Mouse (Mus musculus) forelimb bud, embryonic 11.5 days (tissue): ENCODE measurements at regions not wholly inside any gene's neighbourhood (a gene's known extent, or its start where the extent isn't known, plus 50 kb on each side); places are given as distances from the start of the nearest gene placed in this dataset.

Source experiments
- DNase-seq: peaks from one replicate; pipeline ENCODE4 v3.0.0-alpha.2; 2012; ENCODE audit warnings: low read depth, low spot score

DNA sequence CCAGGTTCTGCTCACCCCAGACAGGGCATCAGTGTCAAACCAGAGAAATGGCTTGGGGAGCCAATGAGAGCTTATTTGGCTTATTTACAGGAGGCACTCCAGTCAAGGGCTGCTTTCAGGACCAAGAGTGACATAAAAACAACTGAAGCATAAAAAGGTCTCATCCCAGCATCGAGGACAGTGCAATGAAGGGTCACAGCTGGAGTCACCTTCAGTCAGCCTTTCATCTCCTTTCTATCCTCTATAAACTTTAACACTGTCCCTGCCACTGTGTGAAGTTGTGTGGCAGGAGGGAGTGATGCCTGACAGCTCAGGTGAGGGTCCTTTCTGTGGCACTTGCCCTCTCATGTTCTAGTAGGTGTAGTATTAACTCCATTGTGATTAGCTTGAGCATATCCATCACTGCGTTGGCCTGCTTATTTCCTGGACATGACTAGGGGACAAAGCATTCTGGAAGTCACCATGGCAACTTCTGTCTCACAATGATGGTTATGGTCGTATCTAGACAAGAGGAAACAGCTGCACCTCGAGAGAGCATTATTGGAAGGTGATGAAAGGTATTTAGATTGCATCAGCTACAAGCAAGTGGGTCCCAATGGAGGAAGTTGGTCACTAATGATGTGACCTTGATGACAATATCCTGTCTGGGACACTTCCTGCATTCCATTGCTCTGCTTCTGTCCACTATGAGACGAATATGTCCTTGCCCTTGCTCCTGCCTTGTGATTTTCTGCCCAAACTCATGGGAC, 87.8 kb upstream of the Enpp6 start:
- DNase-seq, result peak; percentile 31

DNA sequence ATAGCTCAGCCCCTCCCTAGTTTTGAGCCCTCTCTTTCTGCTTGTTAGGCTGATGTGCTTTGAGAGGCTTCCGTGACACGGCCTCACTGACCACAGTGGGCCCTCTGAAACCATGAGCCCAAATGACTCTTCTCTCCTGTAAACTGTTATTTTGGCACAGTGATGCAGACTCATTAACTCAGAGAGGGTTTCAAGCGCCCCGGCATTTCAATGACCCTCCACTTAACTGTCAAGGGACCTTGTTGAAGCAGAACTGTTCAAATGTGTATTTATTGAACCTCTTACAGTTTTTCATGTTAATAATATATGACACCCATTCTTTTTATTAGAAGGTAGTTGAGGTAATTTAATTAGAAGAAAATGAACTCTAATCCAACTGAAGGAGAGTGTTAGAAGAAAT, 85.9 kb upstream of the Enpp6 start:
- DNase-seq, result no peak

DNA sequence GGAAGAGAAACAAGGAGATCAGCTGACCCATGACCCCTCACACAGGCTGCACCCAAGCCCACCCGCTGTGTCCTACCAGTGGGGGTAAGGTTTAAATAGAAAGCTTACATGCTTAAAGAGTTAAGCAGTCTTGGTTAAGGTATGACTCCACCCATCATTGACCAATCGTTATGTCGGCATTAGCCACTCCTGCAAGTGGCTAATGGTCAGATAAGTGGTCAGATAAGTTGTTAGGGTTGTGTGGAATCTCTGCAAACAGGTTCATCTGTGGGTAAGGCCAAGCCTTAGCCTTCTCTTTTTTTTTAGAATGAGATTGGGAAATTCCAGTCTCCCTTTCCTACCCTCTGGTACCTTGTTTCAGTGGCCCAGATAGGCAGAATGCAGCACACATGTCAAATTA, 82.0 kb upstream of the Enpp6 start:
- no peak for DNase-seq

DNA sequence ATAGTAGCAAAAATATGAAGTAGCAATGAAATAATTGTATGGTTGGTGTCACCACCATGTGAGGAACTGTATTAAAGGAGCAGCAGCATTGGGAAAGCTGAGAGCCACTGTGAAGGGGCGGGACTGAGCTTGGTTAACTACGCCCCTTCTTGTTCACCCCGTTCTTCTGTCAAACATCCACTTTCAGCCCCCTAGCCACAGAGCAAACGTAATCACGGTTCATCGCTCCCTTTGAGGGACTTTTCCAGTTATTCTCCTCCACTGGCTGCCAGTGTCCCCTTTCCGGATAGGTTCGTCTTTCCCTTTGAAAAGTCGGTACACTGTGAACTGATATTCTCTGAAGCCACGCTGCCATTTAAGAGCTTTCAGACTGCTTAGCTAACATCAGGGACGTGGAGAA, 79.3 kb upstream of the Enpp6 start:
- DNase-seq, result no peak

DNA sequence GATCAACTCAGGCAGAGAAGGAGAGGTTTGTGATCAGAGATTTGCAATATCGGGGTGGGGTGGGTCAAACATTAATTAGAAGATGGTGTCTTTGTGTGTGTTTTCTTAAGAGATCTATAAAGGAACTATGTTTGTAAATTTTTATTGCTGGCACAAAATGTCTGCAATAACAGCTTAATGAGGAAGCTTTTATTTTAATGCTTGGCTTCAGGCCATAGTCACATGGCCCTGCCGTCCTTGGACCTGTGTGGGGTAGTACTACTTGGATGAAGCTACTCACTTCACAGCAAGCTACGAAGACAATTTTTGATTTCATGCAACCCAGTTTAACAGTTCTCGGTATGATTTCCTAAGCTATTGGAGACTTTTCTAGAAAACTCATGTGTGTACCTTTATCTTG, 78.5 kb upstream of the Enpp6 start:
- DNase-seq, result no peak

DNA sequence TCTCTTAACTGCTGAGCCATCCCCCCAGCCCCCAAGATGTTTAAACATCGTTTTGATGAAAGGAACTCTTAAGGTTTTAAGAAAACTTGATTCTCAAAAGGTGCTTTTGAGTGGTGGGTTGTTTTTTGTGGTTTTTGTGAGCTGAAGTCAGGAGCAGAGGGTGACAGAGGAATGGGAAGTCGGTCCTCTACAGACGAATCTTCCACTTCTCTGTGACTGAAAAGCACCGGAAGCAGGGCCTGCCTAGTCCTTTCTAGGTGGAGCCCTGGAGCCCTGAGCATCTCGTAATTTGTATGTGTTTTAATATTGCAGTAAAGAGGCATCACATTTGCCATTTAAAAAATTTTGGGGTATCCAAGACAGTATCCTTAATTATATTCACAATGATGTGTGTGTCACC, 72.7 kb upstream of the Enpp6 start:
- no peak for DNase-seq

DNA sequence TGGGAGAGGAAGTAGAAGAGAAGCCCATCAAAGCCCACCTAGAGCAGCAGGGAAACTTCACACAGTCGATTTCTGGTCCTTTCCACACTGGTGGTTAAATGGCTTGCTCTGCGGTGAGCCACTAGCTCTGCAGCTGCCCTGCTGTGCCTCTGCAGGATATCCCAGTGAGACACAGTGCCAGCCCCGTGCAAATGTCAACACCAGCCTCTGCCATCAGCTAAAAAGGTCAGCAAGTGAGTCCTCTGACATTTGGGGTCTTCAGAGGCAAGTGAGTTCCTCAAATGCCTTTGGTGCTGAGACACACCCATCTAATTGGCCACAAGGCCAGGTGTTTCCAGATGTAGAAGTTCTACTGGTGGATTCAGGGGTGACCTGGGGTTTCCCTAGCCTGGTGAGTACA, 66.6 kb upstream of the Enpp6 start:
- no peak for DNase-seq

DNA sequence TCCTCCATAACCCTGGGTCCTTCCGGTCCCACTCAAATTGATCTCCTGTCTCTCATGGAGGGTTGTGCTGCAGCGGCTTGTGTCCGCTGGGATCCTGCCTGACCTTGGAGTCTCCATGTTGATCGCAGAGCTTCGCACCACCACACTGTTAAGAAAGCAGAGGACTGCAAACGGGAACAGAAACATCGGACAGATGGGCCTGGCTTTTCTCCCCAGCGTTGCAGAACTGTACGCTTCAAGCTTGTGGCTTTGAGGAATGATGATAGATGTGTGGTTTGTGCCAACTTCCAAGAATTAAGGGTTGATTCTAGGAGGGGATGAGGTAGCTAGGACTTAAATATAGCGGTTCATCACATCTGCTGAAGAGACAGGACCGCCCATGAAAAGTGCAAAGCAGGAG, 65.6 kb upstream of the Enpp6 start:
- no peak for DNase-seq

DNA sequence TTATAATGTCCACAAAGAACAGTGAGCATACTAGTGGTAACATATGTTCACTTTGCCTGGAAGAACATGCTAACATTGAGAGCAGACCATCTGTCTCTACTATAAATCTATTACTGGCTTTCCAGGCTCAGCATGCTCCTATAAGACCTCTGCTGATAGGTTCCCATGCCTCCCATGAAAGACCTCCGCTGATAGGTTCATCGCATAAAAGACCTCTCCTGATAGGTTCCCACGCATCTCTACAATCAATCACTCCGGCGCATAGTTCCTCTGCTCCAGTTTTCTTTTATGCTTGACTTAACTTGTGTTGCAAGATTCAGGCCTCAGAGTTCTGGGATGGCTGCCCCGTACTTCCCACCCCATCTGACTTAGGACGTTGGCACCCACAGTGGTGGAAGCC, 65.1 kb upstream of the Enpp6 start:
- DNase-seq, result no peak

DNA sequence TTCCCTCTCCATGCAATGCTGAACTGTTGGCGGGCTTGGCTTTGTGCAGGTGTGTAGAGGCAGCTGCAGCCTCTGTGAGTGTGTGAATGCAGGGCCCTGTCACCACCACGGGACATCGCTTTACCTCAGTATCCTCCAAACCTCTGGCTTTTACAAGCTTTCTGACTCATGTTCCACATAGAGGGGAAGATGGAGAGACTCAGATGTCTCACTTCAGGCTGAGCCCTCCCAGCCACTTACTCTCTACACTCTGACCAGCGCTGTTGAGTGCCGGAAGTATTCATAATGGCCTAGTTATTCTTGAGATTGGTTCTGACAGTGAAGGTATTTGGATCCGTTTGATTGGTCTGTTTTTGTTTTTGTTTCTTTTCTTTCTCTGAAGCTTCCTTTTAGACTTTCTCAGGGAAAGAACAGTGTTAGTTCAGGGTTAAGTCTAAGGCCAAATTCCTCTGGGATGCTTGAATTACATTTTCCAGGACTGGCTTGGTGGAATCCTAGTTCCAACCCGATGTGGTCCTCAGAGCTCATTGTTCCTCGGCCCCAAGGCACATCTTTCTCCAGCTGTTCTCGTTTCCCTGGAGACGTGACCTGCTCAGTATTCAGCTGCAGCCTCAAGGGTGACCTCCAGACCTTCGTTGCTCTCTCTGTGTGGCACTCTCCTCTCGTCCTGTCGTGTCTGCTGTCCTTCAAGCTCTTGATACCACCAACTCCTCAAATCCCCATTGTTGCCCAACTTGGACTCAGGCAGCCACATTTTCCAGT, 61.7 kb upstream of the Enpp6 start:
- no peak for DNase-seq

DNA sequence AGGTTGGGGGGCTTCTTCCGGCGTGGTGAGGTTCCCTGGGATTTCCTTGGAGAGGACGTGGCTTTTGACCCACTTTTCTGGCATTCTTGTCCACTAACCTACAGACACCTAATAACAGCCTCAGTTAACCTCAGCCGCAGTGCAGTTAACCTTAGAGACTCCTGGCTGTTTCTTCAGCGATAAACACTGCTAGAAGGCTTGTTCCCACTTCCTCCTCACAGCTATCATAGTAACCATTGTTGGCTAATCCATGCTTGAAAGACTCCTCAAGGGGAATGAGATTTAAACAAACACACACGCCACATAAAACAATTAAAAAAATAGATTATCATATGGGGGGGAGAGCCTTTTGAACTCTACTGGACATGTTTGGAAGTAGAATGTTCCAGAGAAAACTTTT, 58.0 kb upstream of the Enpp6 start:
- no peak for DNase-seq

DNA sequence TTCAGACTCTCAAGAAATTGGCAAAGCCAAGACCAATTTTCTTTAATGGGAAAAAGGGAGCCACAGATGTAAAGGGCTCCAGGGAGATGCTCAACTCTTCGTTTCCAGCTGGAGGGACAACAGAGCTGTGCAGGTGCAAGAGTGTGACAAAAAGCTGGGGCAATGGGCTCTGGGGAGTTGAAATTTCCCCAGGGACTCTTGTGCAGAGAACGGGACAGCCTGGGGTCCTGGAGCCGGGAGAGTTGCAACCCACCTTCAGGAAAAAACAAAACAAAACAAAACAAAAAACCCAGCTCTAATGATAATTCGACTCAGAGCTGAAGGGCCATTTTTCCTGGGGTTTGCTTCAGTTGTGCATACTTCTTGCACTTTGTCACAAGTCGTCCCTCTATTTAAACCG, 57.0 kb upstream of the Enpp6 start:
- no peak for DNase-seq

DNA sequence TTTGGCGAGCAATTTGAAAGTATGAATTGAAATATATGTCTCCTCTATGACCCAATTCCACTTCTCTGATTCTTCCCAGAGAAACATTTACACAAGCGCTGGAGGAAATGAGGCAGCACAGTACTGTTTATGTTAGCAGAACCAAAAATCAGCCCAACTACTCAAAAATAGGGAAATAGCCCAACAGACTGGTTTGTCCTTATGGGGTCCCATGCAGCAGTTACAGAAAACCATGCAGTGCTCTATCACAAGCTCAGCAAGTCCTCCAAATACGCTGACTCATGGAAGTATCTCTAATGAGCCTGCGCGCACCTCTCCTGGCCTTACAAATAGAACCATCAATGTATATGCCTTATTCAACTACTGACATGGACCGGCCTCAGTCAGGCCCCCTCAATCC, 55.4 kb upstream of the Enpp6 start:
- no peak for DNase-seq

DNA sequence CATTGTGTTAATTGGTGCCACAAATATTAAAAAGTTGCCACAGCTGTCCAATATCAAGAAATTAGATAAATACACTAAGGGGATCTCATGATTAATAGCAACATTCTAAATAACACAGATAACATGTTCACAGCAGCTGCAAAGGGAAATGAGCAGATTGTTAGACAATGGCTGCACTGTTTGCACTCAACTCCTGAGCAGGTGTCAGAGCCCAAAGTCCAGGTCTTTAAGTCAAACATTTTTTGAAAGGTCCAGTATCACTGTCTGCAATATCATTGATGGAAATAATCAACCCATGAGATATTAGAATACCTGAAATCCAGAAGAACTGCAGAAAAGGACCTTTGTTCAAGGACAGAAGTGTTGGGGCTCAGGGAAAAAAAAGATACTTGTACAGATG, 53.4 kb upstream of the Enpp6 start:
- DNase-seq, result no peak

DNA sequence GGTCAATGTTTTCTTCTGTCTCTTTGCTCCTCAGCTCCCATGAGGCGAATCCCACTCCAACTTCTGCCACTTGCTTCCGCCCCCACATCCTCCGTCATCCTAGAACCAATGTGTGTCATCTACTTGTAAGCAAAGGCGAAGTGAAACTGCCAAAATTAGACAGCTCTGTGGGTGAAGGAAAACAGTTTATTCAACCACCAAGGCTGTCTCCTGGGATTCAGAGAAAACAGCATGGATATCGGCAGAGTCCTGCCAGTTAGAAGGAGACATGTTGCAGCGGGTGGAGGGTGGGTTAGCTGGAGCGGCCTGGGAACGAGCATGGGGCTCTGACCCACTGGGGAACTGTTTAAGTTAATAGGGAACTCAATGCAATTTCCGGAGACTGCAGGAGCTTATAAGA, 52.4 kb upstream of the Enpp6 start:
- no peak for DNase-seq

DNA sequence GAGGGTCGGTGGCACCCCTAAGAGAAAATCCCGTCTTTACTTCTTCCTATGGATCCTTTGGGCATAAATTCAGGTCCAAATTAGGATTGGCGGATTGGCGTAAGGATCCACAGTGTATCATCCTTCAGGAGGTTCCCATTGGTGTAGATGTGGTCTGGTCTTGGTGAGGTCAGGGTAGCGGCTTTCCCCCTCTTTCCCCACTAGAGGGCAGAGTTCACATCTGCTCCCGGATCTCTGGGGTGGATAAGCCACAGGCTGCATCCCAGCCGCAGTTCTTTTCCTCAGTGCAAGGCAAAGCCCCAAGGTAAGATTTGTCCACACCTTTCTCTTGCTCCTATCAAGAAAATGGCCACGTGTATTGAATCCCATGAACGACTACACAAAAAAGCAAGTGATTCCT, 51.8 kb upstream of the Enpp6 start:
- peak; percentile 75 for DNase-seq

DNA sequence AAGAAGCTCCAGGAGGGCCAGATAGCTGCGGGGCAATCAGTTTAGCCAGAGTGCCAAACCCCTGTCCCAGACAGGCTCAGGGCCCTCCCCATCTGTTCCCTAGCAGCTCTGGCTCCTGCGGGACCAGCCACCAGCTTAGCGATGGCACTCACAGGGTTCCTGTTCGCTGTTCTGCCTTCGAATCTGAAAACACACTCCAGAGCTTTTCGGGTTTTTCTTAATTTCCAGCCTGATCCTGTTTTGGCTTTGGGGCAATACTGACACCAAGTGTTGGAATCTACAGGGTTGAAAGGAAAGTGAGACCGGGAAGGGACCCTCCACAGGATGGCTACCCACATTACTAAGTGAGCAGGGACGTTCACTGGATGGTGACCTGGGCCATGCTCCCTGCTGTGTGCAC, 50.6 kb upstream of the Enpp6 start:
- DNase-seq, result no peak
